Mouse (Mus musculus) ES-E14 (cell line): ENCODE data around the gene Olfr95. TPM values are rescaled to one million over a fixed set of nuclear protein-coding genes. Genes with fewer than 3 reads are reported as not detected.
A peak's percentile ranks its signal among the peaks of the same experiment; 100 is the strongest.
"Not testable (repeated sequence)": the region's sequence is repeated elsewhere in the genome, so short reads cannot be mapped to it uniquely, and the experiment has no call there.

Source experiments
- DNase-seq: peaks from one replicate; pipeline ENCODE4 v3.0.0-alpha.2; 2013; ENCODE audit warnings: low read depth, low spot score
- H3K27ac ChIP-seq: 2 replicates; pipeline ENCODE4 v1.5.1; 2012; ENCODE audit warnings: low read depth, mild to moderate bottlenecking, low read length, moderate library complexity, mixed read lengths; ENCODE audit not compliant: poor library complexity, insufficient read depth, severe bottlenecking
- H3K36me3 ChIP-seq: 2 replicates; pipeline ENCODE4 v1.6.1; 2012; ENCODE audit warnings: mild to moderate bottlenecking, low read length, moderate library complexity, mixed read lengths; ENCODE audit not compliant: control insufficient read depth, poor library complexity, insufficient read depth, severe bottlenecking
- H3K4me1 ChIP-seq, 2 experiments: fragments of 150-350 bp in 1 of 2; sonication (generic) in 1 of 2; 2 replicates each; pipeline ENCODE4 v1.6.1; 2012; ENCODE audit warnings: low read length in 2 of 2, mild to moderate bottlenecking in 1 of 2, mixed read lengths in 1 of 2; ENCODE audit not compliant: control insufficient read depth in 2 of 2, insufficient read depth in 2 of 2, poor library complexity in 1 of 2
- H3K4me3 ChIP-seq, 2 experiments: fragments of 150-350 bp in 1 of 2; sonication (generic) in 1 of 2; 2 replicates each; pipeline ENCODE4 v1.5.1; 2012; ENCODE audit warnings: low read length in 2 of 2, low read depth in 1 of 2, mild to moderate bottlenecking in 1 of 2, mixed read lengths in 1 of 2; ENCODE audit not compliant: insufficient read depth in 1 of 2, poor library complexity in 1 of 2, severe bottlenecking in 1 of 2
- H3K9ac ChIP-seq: 2 replicates; pipeline ENCODE4 v1.6.1; 2012; ENCODE audit warnings: low read depth, mild to moderate bottlenecking, low read length, mixed read lengths; ENCODE audit not compliant: poor library complexity, insufficient read depth, severe bottlenecking
- H3K9me3 ChIP-seq: fragments of 150-350 bp; sonication (generic); 2 replicates; pipeline ENCODE4 v1.6.1; 2012; ENCODE audit warnings: low read depth, mild to moderate bottlenecking, low read length; ENCODE audit not compliant: control insufficient read depth, insufficient read depth
- CHD2 ChIP-seq: IDR thresholded peaks from 2 replicates; pipeline ENCODE4 v1.6.1; 2014; ENCODE audit warnings: mild to moderate bottlenecking, low read depth, low read length, inconsistent platforms
- HCFC1 ChIP-seq: IDR thresholded peaks from 2 replicates; pipeline ENCODE4 v1.6.1; 2012; ENCODE audit warnings: low read length, inconsistent platforms, borderline replicate concordance; ENCODE audit not compliant: insufficient read depth
- MAFK ChIP-seq: IDR thresholded peaks from 2 replicates; pipeline ENCODE4 v1.6.1; 2014; ENCODE audit warnings: mild to moderate bottlenecking, low read depth, low read length, inconsistent platforms; ENCODE audit not compliant: insufficient read depth
- ZC3H11A ChIP-seq: IDR thresholded peaks from 2 replicates; pipeline ENCODE4 v1.6.1; 2012; ENCODE audit warnings: low read depth, mild to moderate bottlenecking, inconsistent platforms, low read length, borderline replicate concordance
- ZNF384 ChIP-seq: IDR thresholded peaks from 2 replicates; pipeline ENCODE4 v1.6.1; 2012; ENCODE audit warnings: low read depth, low read length, inconsistent platforms
- in situ Hi-C, 2 experiments: fragments of 600-800 bp; cut with MboI; formaldehyde crosslinking; loops; one replicate each; pipeline ENCODE4 v1.15.1; 2025; ENCODE audit warnings: low sequenced_read_pairs in 2 of 2, inconsistent platforms in 1 of 2; ENCODE audit not compliant: unreplicated experiment in 2 of 2
- total RNA-seq: library from RNA; depleted of rRNA; stranded (reverse); fragments of 300-350 nt; gene quantifications from 2 replicates; pipeline ENCODE4 v1.2.3, GENCODE M21; 2012; rRNA removed

The Olfr95 gene
- not detected in 2 replicates for total RNA-seq

GRCm38 (mm10) chr17:37213018-37213417 is at the start of gene Olfr95:
Gene Olfr95 (minus strand): TSS chr17:37213118.
- TF ChIP-seq HCFC1 (no peak), MAFK (no peak), ZC3H11A (no peak), ZNF384 (no peak), CHD2 (no peak)
- no peaks in the 10 kb centered on the region for H3K9me3 ChIP-seq
- H3K9ac ChIP-seq = no peak within 1 kb of the TSS
- H3K36me3 ChIP-seq = no peaks in the 10 kb centered on the region
- in situ Hi-C loops = no loop called here
- no peak for DNase-seq
- H3K4me3 ChIP-seq = no peak within 1 kb of the TSS
- H3K27ac ChIP-seq = no peak within 1 kb of the TSS
- H3K4me1 ChIP-seq = peaks cover 0 to 7% of the 10 kb centered on the region in 2 experiments; a peak in 1 of 4 replicates

DNA sequence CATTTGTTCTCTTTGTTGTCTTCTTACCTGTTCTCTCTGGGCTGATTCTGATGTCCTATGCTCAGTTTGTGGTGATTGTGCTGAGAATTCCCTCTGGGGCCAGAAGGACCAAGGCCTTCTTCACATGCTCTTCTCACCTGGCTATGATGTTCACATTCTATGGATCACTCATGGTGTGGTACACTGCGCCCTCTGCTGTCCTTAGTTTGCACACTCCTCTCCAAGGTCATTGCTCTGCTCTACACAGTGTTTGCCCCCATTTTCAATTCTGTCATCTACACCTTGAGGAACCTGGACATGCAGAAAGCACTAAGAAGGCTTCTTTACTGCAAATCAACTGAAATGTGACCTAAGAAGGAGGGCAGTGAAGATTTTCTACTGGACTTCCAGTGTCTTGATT is 37.6 kb upstream of the Olfr95 start:
- TF ChIP-seq CHD2 (no peak), MAFK (no peak), HCFC1 (no peak), ZC3H11A (peak; percentile 78), ZNF384 (no peak)
- Histone ChIP-seq H3K9me3 (no peaks in the 10 kb centered on the region), H3K4me1 (peaks cover 2 to 4% of the 10 kb centered on the region in 2 experiments; a peak in 1 of 4 replicates), H3K4me3 (no peak overlapping the region), H3K9ac (no peak overlapping the region), H3K36me3 (no peaks in the 10 kb centered on the region), H3K27ac (no peak overlapping the region)
- in situ Hi-C loops = no loop called here
- DNase-seq = no peak

- H3K27ac ChIP-seq = no peak overlapping the region
- H3K4me3 ChIP-seq = no peak overlapping the region
- DNase-seq = no peak
- no peaks in the 10 kb centered on the region for H3K36me3 ChIP-seq
- H3K9me3 ChIP-seq = no peaks in the 10 kb centered on the region
- peaks cover 2 to 5% of the 10 kb centered on the region in 2 experiments; a peak in 1 of 4 replicates for H3K4me1 ChIP-seq
- TF ChIP-seq ZC3H11A (no peak), CHD2 (no peak)
- H3K9ac ChIP-seq = no peak overlapping the region
- in situ Hi-C loops = no loop called here
Observed at GRCm38 (mm10) chr17:37249460-37249859, 36.5 kb upstream of the Olfr95 start.

DNA sequence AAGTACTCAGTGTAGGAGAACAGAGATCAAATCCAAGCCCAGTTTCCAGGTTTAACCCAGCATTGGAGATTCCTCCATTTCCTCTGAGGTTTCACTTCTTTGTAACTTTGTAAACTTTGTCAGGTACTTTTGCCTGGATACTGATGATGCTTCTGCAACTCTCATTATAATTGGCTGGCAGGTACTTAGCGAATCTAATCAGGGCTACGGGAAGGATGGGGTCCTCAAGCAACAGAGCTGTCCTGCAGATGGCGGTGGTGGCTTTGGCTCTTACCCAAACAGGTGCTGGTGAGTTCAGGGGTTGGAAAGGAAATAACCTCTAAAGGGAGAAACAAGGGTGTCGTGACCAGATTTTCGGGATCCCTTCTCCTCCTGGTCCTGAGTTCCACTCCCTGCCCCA is 33.8 kb upstream of the Olfr95 start:
- peak; percentile 62 for DNase-seq
- H3K36me3 ChIP-seq = no peaks in the 10 kb centered on the region
- no peak overlapping the region for H3K27ac ChIP-seq
- H3K4me3 ChIP-seq = no peak overlapping the region
- H3K9me3 ChIP-seq = no peaks in the 10 kb centered on the region
- in situ Hi-C loops = no loop called here
- TF ChIP-seq CHD2 (peak; percentile 92), ZC3H11A (no peak)
- no peak overlapping the region for H3K9ac ChIP-seq
- H3K4me1 ChIP-seq = peaks cover 2 to 5% of the 10 kb centered on the region in 2 experiments; a peak in 1 of 4 replicates

GRCm38 (mm10) chr17:37242198-37242597 is 29.3 kb upstream of the Olfr95 start:
- Histone ChIP-seq H3K9me3 (peaks cover 1% of the 10 kb centered on the region; the same call in 1 of the 2 replicates), H3K9ac (no peak overlapping the region), H3K4me3 (no peak overlapping the region), H3K36me3 (no peaks in the 10 kb centered on the region), H3K4me1 (peaks cover 2 to 5% of the 10 kb centered on the region in 2 experiments; a peak in 1 of 4 replicates), H3K27ac (no peak overlapping the region)
- DNase-seq = no peak
- TF ChIP-seq ZC3H11A = no peak
- TF ChIP-seq MAFK = no peak
- TF ChIP-seq ZNF384 = no peak
- no peak for TF ChIP-seq CHD2
- TF ChIP-seq HCFC1 = no peak
- in situ Hi-C loops = no loop called here

DNA sequence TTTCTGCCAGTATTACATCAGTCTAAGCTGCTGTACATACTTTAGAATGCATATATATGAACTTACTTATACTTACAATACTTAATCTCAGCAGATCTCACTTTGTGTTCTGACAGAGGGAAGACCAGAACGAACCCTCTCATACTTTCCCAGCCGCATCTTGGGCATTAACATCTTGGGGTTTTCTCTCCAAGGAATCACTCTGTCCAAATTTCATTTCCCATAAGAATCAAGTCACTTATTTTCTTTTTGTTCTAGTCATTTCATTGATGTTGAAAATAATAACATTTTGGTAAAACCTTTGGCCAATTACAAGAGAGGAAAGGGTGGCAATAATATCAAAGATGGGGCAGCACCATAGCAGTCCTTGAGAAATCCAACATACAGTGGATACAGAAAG is 24.3 kb upstream of the Olfr95 start, which contains the start of gene Olfr97:
TSS of gene Olfr97 (minus strand) at position 101 of the 400 bp plus-strand sequence.
- H3K27ac ChIP-seq, H3K9me3 ChIP-seq, H3K36me3 ChIP-seq, in situ Hi-C loops, DNase-seq, H3K4me3 ChIP-seq, H3K4me1 ChIP-seq, H3K9ac ChIP-seq: not testable (repeated sequence)
